Mouse (Mus musculus) embryonic facial prominence, embryonic 13.5 days (tissue): ENCODE measurements around the gene Vmn2r47. TPM values are rescaled to one million over a fixed set of nuclear protein-coding genes. Genes with fewer than 3 reads are reported as not detected.
"Not testable (repeated sequence)": the region's sequence is repeated elsewhere in the genome, so short reads cannot be mapped to it uniquely, and the experiment has no call there.

Experiments used
- ATAC-seq: fragments of 200-750 bp; cut with Nextera tagmentation; 2 replicates; pipeline ENCODE4 v1.8.0; 2017; ENCODE audit warnings: low read depth; ENCODE audit not compliant: insufficient number of reproducible peaks, insufficient read depth, low FRiP score, low TSS enrichment
- H3K27ac ChIP-seq: fragments of 300-500 bp; sonication (generic); 2 replicates; pipeline ENCODE4 v1.5.1; 2015; ENCODE audit warnings: moderate library complexity, mild to moderate bottlenecking, inconsistent platforms
- H3K27me3 ChIP-seq: fragments of 300-500 bp; sonication (generic); 2 replicates; pipeline ENCODE4 v1.6.1; 2015; ENCODE audit warnings: mild to moderate bottlenecking, inconsistent platforms
- H3K36me3 ChIP-seq: fragments of 300-500 bp; sonication (generic); 2 replicates; pipeline ENCODE4 v1.6.1; 2015; ENCODE audit warnings: mild to moderate bottlenecking, inconsistent platforms
- H3K4me1 ChIP-seq: fragments of 300-500 bp; sonication (generic); 2 replicates; pipeline ENCODE4 v1.6.1; 2015; ENCODE audit warnings: inconsistent platforms
- H3K4me2 ChIP-seq: fragments of 300-500 bp; sonication (generic); 2 replicates; pipeline ENCODE4 v1.6.1; 2015; ENCODE audit warnings: moderate library complexity, mild to moderate bottlenecking, inconsistent platforms
- H3K4me3 ChIP-seq: fragments of 300-500 bp; sonication (generic); 2 replicates; pipeline ENCODE4 v1.5.1; 2015; ENCODE audit warnings: mild to moderate bottlenecking, inconsistent platforms
- H3K9ac ChIP-seq: fragments of 300-500 bp; sonication (generic); 2 replicates; pipeline ENCODE4 v1.6.1; 2015; ENCODE audit warnings: mild to moderate bottlenecking, inconsistent platforms
- H3K9me3 ChIP-seq: fragments of 300-500 bp; sonication (generic); 2 replicates; pipeline ENCODE4 v1.6.1; 2016; ENCODE audit warnings: inconsistent platforms
- WGBS: fragments of 180-500 bp; shearing (Covaris S2); methylation state at CpG from one replicate; pipeline ENCODE4 v1.1.7; 2015; ENCODE audit warnings: mixed read lengths; 5-methylcytosine and 5-hydroxymethylcytosine counted together
- polyA plus RNA-seq: library from polyadenylated mRNA; unstranded; fragments of >200 nt; fragmentation: Nextera tagmentation; extraction: Ambion mirVana; gene quantifications from 2 replicates; pipeline ENCODE4 v1.2.1, GENCODE M21; 2015

The Vmn2r47 gene
- polyA plus RNA-seq: not detected in 2 replicates

- not testable (repeated sequence) for ATAC-seq, H3K9me3 ChIP-seq, H3K4me3 ChIP-seq, H3K27me3 ChIP-seq, H3K27ac ChIP-seq, H3K4me1 ChIP-seq, H3K9ac ChIP-seq, H3K36me3 ChIP-seq, H3K4me2 ChIP-seq
- WGBS: no CpG with 5 or more reads among the region's 1 CpGs
Observed at GRCm38 (mm10) chr7:9841225-9841624, at the start of gene Vmn2r47. Gene Vmn2r47, minus strand, starts transcription at chr7:9841325.

DNA sequence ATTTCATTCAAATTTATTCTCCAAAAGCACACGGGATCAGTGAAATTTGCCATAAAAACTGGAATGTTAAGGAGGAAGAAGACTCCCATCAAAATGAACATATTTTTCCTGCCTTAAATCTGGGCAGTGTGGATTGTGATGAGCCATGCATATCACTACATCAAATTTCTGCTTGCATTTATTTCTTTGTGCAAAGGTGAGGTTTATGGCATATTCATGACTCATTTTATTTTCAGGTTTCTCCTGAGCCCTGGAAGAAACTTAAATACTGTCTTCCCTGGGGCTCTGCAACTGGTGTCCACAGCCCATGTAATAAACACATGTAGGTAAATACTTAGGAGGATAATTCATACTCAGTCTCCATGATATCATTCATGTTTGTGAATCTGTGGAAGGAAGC is 70.7 kb downstream of the Vmn2r47 start, which contains the start of gene Vmn2r46:
Vmn2r46 (minus strand) TSS at position 101 of the 400 bp plus-strand sequence.
- H3K27ac ChIP-seq, H3K4me2 ChIP-seq, H3K27me3 ChIP-seq, ATAC-seq, H3K4me3 ChIP-seq, H3K4me1 ChIP-seq, H3K9me3 ChIP-seq, H3K9ac ChIP-seq, H3K36me3 ChIP-seq: not testable (repeated sequence)
- no CpG with 5 or more reads among the region's 1 CpGs for WGBS

Other genes starting within 250 kb of the Vmn2r47 start
- not detected in 2 replicates for gene Vmn2r46, start 70.8 kb downstream of the Vmn2r47 start, polyA plus RNA-seq
- not detected in 2 replicates for gene Vmn2r48, start 112.3 kb upstream of the Vmn2r47 start, polyA plus RNA-seq
- gene Vmn2r49, start 150.9 kb upstream of the Vmn2r47 start, polyA plus RNA-seq: not detected in 2 replicates
- not detected in 2 replicates for gene Vmn2r50, start 212.0 kb upstream of the Vmn2r47 start, polyA plus RNA-seq